Mouse (Mus musculus): ENCODE measurements around the gene Ppp1r15a. TPM values are rescaled to one million over a fixed set of nuclear protein-coding genes. Genes with fewer than 3 reads are reported as not detected.

Ppp1r15a gene
- total RNA-seq (2014; rRNA removed) (17.1 and 23.8 TPM in 2 replicates), polyA plus RNA-seq (2015; fragmentation: Nextera tagmentation; extraction: Ambion mirVana) (23.9 and 26.3 TPM in 2 replicates)

- Histone ChIP-seq H3K9me3 (ENCODE audit: low read length) (no peaks in the 10 kb centered on the region), H3K4me3 (ENCODE audit: low read depth, low read length) (peak within 1 kb of the TSS; percentile 89), H3K27me3 (ENCODE audit: insufficient read depth, low read length) (no peaks in the 10 kb centered on the region), H3K4me2 (ENCODE audit: low read depth) (peak within 1 kb of the TSS; percentile 63), H3K27ac (ENCODE audit: low read depth, low read length) (peak within 1 kb of the TSS; percentile 84), H3K36me3 (ENCODE audit: insufficient read depth) (no peaks in the 10 kb centered on the region), H3K9ac (peak within 1 kb of the TSS; percentile 83), H3K4me1 (ENCODE audit: insufficient read depth) (no peaks in the 10 kb centered on the region)
- DNase-seq (peak; percentile 96), ATAC-seq (peak; percentile 88)
- no peak for TF ChIP-seq CTCF (IDR thresholded peaks at IDR 0.05; ENCODE audit: low read depth)
- WGBS, result 1% methylated on average over 54 of the region's 54 CpGs
Measured at GRCm38 (mm10) chr7:45525809-45526473, at the start of gene Ppp1r15a, which contains the start of gene Plekha4. Ppp1r15a (minus strand) TSS chr7:45526268. Plekha4 (plus strand) TSS chr7:45526330.

GRCm38 (mm10) chr7:45574472-45575379 is 48.7 kb upstream of the Ppp1r15a start:
- WGBS, result 87% methylated on average over 15 of the region's 15 CpGs
- peaks cover 8% of the 10 kb centered on the region; the same call in 1 of the 2 replicates for H3K36me3 ChIP-seq (ENCODE audit: insufficient read depth)

DNA sequence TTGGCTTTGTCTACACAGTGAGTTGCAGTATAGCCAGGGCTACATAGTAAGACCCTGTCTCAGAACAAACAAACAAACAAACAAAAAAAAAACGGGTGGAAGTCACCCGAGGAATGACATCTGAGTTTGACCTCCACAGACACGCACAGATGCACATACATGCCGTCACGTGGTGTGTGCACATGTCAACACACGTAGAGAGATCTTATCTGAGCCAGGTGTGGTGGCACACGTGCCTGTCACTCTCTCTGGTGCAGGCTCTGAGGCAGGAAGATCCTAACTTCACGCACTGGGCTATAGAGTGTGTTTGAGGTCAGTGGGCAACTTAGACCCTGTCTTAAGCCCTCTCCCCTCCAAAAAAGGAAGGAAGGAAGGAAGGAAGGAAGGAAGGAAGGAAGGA is 47.9 kb upstream of the Ppp1r15a start:
- DNase-seq (no peak), ATAC-seq (no peak)
- 80% methylated on average over 8 of the region's 8 CpGs for WGBS
- no peak overlapping the region for H3K4me2 ChIP-seq (ENCODE audit: low read depth)
- no peak overlapping the region for H3K27ac ChIP-seq (ENCODE audit: low read depth, low read length)
- TF ChIP-seq CTCF (IDR thresholded peaks at IDR 0.05; ENCODE audit: low read depth), result no peak
- H3K9me3 ChIP-seq (ENCODE audit: low read length), result no peaks in the 10 kb centered on the region
- peaks cover 8% of the 10 kb centered on the region; the same call in 1 of the 2 replicates for H3K36me3 ChIP-seq (ENCODE audit: insufficient read depth)
- no peaks in the 10 kb centered on the region for H3K27me3 ChIP-seq (ENCODE audit: insufficient read depth, low read length)
- H3K4me3 ChIP-seq (ENCODE audit: low read depth, low read length), result no peak overlapping the region
- H3K4me1 ChIP-seq (ENCODE audit: insufficient read depth), result peaks cover 15% of the 10 kb centered on the region
- H3K9ac ChIP-seq, result no peak overlapping the region

More at GRCm38 (mm10) chr7:45574472-45575379, 48.7 kb upstream of the Ppp1r15a start:
- H3K9ac ChIP-seq, result no peak overlapping the region
- no peaks in the 10 kb centered on the region for H3K27me3 ChIP-seq (ENCODE audit: insufficient read depth, low read length)
- DNase-seq (no peak), ATAC-seq (no peak)
- H3K9me3 ChIP-seq (ENCODE audit: low read length), result no peaks in the 10 kb centered on the region
- peaks cover 14% of the 10 kb centered on the region for H3K4me1 ChIP-seq (ENCODE audit: insufficient read depth)
- H3K4me2 ChIP-seq (ENCODE audit: low read depth), result no peak overlapping the region
- no peak overlapping the region for H3K27ac ChIP-seq (ENCODE audit: low read depth, low read length)
- no peak for TF ChIP-seq CTCF (IDR thresholded peaks at IDR 0.05; ENCODE audit: low read depth)
- no peak overlapping the region for H3K4me3 ChIP-seq (ENCODE audit: low read depth, low read length)

DNA sequence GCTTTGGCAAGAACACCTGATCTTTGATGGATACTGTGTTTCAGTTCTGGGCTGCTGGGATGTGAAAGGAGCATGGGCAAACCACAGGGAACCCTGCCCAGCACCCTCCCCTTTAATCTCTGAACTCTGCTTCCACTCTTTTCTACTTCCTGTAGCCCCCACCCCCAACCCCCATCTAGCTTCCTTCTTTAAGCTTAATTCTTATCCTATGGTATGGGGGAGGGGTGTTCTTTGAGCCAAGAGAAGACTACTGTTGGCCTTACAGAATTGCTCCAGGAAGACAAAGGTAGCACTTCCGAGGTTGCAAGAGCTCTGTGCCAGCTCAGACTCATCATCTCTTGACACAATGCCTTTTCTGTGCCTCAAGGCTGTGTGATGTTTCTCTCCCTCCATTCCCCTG is 45.9 kb upstream of the Ppp1r15a start:
- Histone ChIP-seq H3K9ac (no peak overlapping the region), H3K4me2 (ENCODE audit: low read depth) (no peak overlapping the region), H3K27me3 (ENCODE audit: insufficient read depth, low read length) (no peaks in the 10 kb centered on the region), H3K4me3 (ENCODE audit: low read depth, low read length) (no peak overlapping the region), H3K4me1 (ENCODE audit: insufficient read depth) (peaks cover 22% of the 10 kb centered on the region), H3K36me3 (ENCODE audit: insufficient read depth) (peaks cover 8% of the 10 kb centered on the region; the same call in 1 of the 2 replicates), H3K9me3 (ENCODE audit: low read length) (no peaks in the 10 kb centered on the region), H3K27ac (ENCODE audit: low read depth, low read length) (no peak overlapping the region)
- WGBS, result 33% methylated on average over 1 of the region's 1 CpGs
- ATAC-seq, result no peak
- no peak for TF ChIP-seq CTCF (IDR thresholded peaks at IDR 0.05; ENCODE audit: low read depth)
- no peak for DNase-seq

DNA sequence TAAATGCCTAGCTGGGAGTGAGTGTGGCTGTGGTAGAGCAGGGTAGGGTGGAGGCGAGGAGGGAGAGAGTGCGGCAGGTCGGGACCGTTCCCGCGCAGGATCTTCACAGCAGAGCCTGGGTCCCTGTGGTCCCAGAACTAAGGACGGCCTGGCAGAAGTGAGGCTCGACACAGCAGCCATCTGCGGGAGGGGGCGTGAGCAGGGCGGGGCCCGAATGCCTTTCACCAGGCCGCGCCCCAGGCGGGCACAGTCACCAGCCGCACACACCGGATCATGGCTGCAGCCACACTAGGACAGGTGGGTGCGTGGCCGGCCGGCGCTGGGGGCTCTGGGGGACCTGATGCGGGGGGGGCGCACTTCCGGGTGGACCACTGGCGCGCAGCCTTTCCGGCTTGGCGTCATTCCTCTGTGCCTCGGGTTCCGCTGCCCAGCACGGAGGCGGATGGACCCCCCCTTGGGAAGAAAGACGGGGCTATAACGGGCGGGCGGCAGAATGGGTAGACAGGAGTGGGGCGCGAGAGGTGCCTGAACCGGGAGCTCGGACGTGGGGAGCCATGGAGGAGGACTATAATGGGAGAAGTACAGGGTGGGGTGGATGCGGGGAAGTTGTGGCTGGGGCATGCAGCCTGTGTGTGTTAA is 44.2 kb upstream of the Ppp1r15a start, which contains the start of gene Bcat2:
Bcat2 (plus strand) TSS at position 51 of the 639 bp plus-strand sequence.
- H3K27me3 ChIP-seq (ENCODE audit: insufficient read depth, low read length), result no peaks in the 10 kb centered on the region
- no peaks in the 10 kb centered on the region for H3K9me3 ChIP-seq (ENCODE audit: low read length)
- peak within 1 kb of the TSS; percentile 58 for H3K4me3 ChIP-seq (ENCODE audit: low read depth, low read length)
- ATAC-seq (peak; percentile 57), DNase-seq (peak; percentile 81)
- H3K4me2 ChIP-seq (ENCODE audit: low read depth), result peak within 1 kb of the TSS; percentile 67
- H3K36me3 ChIP-seq (ENCODE audit: insufficient read depth), result no peaks in the 10 kb centered on the region
- peak within 1 kb of the TSS; percentile 90 for H3K9ac ChIP-seq
- WGBS, result 2% methylated on average over 39 of the region's 42 CpGs
- no peak for TF ChIP-seq CTCF (IDR thresholded peaks at IDR 0.05; ENCODE audit: low read depth)
- peaks cover 22% of the 10 kb centered on the region for H3K4me1 ChIP-seq (ENCODE audit: insufficient read depth)
- H3K27ac ChIP-seq (ENCODE audit: low read depth, low read length), result peak within 1 kb of the TSS; percentile 85

DNA sequence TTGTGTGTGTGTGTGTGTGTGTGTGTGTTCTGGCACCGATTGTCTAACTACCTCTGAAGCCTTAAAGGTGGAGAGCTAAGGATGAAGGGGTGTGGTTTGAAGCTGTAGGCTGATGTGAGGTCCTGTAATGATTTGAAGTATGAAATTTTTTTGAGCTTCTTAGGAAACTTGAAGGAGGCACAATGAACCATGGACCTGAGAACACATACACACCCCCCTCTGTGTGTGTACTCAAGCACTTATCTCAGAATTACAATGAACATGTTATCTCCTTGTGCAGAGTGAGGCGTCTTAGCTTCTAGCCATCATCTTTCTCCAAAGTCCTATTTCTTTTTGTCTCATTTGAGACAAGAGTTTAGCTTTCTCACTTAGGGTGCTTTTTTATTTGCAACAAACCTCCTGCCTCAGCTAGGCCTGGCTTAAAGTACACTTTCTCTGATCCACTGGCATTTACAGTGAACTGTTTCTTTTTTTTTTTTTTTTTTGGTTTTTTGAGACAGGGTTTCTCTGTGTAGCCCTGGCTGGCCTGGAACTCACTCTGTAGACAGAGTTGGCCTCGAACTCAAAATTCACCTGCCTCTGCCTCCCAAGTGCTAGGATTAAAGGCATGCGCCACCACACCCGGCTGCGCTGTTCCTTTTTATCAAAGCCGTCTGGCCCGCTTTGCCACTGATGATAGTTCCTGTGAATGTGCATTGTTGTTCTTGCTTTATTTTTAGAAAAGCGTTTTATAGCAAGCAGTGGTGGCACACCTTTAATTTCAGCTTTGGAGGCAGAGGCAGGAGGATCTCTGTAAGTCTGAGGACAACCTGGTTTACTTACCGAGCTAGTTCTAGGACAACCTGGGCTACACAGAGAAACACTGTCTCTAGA is 42.8 kb upstream of the Ppp1r15a start:
- Histone ChIP-seq H3K27ac (ENCODE audit: low read depth, low read length) (peak overlapping the region; percentile 66), H3K27me3 (ENCODE audit: insufficient read depth, low read length) (no peaks in the 10 kb centered on the region), H3K4me1 (ENCODE audit: insufficient read depth) (peaks cover 22% of the 10 kb centered on the region), H3K9me3 (ENCODE audit: low read length) (no peaks in the 10 kb centered on the region), H3K4me3 (ENCODE audit: low read depth, low read length) (peak overlapping the region; percentile 44), H3K9ac (no peak overlapping the region), H3K4me2 (ENCODE audit: low read depth) (peak overlapping the region; percentile 67), H3K36me3 (ENCODE audit: insufficient read depth) (no peaks in the 10 kb centered on the region)
- ATAC-seq (no peak), DNase-seq (no peak)
- no peak for TF ChIP-seq CTCF (IDR thresholded peaks at IDR 0.05; ENCODE audit: low read depth)
- WGBS, result 79% methylated on average over 10 of the region's 10 CpGs
